Mouse (Mus musculus) heart, embryonic 13.5 days (tissue): ENCODE data around the gene Chpt1. TPM values are rescaled to one million over a fixed set of nuclear protein-coding genes. Genes with fewer than 3 reads are reported as not detected.
"Not testable (repeated sequence)": the region's sequence is repeated elsewhere in the genome, so short reads cannot be mapped to it uniquely, and the experiment has no call there.

ENCODE experiments used
- ATAC-seq: fragments of 200-750 bp; cut with Nextera tagmentation; 2 replicates; pipeline ENCODE4 v1.8.0; 2017; ENCODE audit warnings: moderate TSS enrichment; ENCODE audit not compliant: insufficient number of reproducible peaks, low FRiP score, low TSS enrichment; ENCODE audit errors: extremely low read depth
- H3K27ac ChIP-seq: fragments of 300-500 bp; sonication (generic); replicated peaks from 2 replicates; pipeline ENCODE4 v1.5.1; 2015; ENCODE audit warnings: moderate library complexity, mild to moderate bottlenecking, inconsistent platforms
- H3K27me3 ChIP-seq: fragments of 300-500 bp; sonication (generic); replicated peaks from 2 replicates; pipeline ENCODE4 v1.6.1; 2015; ENCODE audit warnings: mild to moderate bottlenecking, inconsistent platforms
- H3K36me3 ChIP-seq: fragments of 300-500 bp; sonication (generic); 2 replicates; pipeline ENCODE4 v1.6.1; 2015; ENCODE audit warnings: mild to moderate bottlenecking, inconsistent platforms
- H3K4me1 ChIP-seq: fragments of 300-500 bp; sonication (generic); 2 replicates; pipeline ENCODE4 v1.6.1; 2015; ENCODE audit warnings: inconsistent platforms
- H3K4me2 ChIP-seq: fragments of 300-500 bp; sonication (generic); 2 replicates; pipeline ENCODE4 v1.6.1; 2015; ENCODE audit warnings: inconsistent platforms, mild to moderate bottlenecking, moderate library complexity
- H3K4me3 ChIP-seq: fragments of 300-500 bp; sonication (generic); 2 replicates; pipeline ENCODE4 v1.5.1; 2015; ENCODE audit warnings: moderate library complexity, mild to moderate bottlenecking, inconsistent platforms
- H3K9ac ChIP-seq: fragments of 300-500 bp; sonication (generic); 2 replicates; pipeline ENCODE4 v1.6.1; 2015; ENCODE audit warnings: inconsistent platforms, mild to moderate bottlenecking, moderate library complexity
- H3K9me3 ChIP-seq: fragments of 300-500 bp; sonication (generic); 2 replicates; pipeline ENCODE4 v1.6.1; 2016; ENCODE audit warnings: inconsistent platforms
- WGBS: fragments of 180-500 bp; shearing (Covaris S2); methylation state at CpG from one replicate; pipeline ENCODE4 v1.1.7; 2015; ENCODE audit warnings: mixed read lengths; 5-methylcytosine and 5-hydroxymethylcytosine counted together
- polyA plus RNA-seq: library from polyadenylated mRNA; unstranded; fragments of >200 nt; fragmentation: Nextera tagmentation; extraction: Ambion mirVana; gene quantifications from 2 replicates; pipeline ENCODE4 v1.2.1, GENCODE M21; 2015

Gene Chpt1
- polyA plus RNA-seq: 14.2 and 22.7 TPM in 2 replicates

DNA sequence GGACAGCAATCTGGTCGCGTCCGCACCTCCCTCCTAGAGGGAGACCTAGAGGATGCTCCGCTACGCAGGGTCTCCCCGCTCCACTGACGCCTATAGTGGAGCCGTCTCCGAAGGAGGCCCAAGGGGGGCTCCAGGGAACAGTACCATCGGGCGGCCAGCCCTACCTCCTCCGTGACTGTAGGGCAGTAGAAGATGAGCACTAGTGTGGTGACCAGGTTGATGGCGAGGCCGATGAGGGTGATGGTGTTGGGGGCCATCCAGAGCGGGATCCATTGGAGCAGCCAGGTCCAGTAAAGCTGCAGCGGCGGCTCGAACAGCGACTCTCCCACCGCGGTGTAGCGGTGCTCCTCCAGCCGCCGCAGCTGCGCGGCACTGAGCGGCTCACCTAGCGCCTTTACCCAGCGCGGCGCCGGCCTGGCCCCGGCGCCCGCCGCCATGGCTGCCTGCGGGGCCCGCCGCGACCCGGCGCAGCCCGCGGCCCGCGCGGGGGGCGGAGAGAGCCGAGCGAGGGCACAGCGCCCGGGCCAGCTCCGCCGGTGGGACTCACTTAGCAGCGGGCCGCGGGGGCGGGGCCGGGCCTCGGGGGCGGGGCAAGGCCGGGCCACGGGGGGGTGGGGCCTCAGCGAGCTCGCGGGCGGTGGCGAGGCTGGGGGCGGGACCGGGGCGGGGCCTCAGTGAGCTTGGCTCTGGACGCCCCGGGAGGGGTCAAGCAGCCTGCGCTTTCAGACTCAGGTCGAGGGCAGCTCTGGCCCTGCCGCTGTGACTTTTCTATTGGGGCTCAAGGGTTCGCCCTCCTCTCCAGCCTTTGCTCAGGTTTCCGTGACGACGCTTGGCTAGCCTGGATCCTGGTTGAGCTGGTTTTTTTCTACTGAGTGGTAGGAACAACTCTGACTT, at the start of gene Chpt1:
Gene Chpt1 (minus strand): TSS at position 653 of the 894 bp plus-strand sequence.
- H3K9me3 ChIP-seq: no peaks in the 10 kb centered on the region
- peak; percentile 97 for ATAC-seq
- no peaks in the 10 kb centered on the region for H3K27me3 ChIP-seq
- H3K36me3 ChIP-seq: no peaks in the 10 kb centered on the region
- WGBS: under 1% methylated on average over 59 of the region's 80 CpGs
- H3K4me1 ChIP-seq: peaks cover 35% of the 10 kb centered on the region
- H3K4me3 ChIP-seq: peak within 1 kb of the TSS; percentile 85
- peak within 1 kb of the TSS; percentile 93 for H3K9ac ChIP-seq
- peak within 1 kb of the TSS; percentile 91 for H3K4me2 ChIP-seq
- peak within 1 kb of the TSS; percentile 76 for H3K27ac ChIP-seq

- H3K4me1 ChIP-seq: no peaks in the 10 kb centered on the region
- H3K4me2 ChIP-seq: no peak overlapping the region
- no peak overlapping the region for H3K27ac ChIP-seq
- 86% methylated on average over 2 of the region's 2 CpGs for WGBS
- no peaks in the 10 kb centered on the region for H3K27me3 ChIP-seq
- no peak overlapping the region for H3K9ac ChIP-seq
- no peak for ATAC-seq
- H3K9me3 ChIP-seq: no peaks in the 10 kb centered on the region; the same call in 1 of the 2 replicates
- H3K4me3 ChIP-seq: no peak overlapping the region
- no peaks in the 10 kb centered on the region for H3K36me3 ChIP-seq
Observed at GRCm38 (mm10) chr10:88552738-88553137, 48.9 kb upstream of the Chpt1 start.

- no peaks in the 10 kb centered on the region for H3K4me1 ChIP-seq
- no peak overlapping the region for H3K4me2 ChIP-seq
- H3K36me3 ChIP-seq: no peaks in the 10 kb centered on the region
- H3K4me3 ChIP-seq: no peak overlapping the region
- no peak overlapping the region for H3K9ac ChIP-seq
- no peak overlapping the region for H3K27ac ChIP-seq
- no peak for ATAC-seq
- no peaks in the 10 kb centered on the region; the same call in 1 of the 2 replicates for H3K9me3 ChIP-seq
- 76% methylated on average over 3 of the region's 3 CpGs for WGBS
- no peaks in the 10 kb centered on the region for H3K27me3 ChIP-seq
Observed at GRCm38 (mm10) chr10:88550225-88550624, 46.4 kb upstream of the Chpt1 start.

DNA sequence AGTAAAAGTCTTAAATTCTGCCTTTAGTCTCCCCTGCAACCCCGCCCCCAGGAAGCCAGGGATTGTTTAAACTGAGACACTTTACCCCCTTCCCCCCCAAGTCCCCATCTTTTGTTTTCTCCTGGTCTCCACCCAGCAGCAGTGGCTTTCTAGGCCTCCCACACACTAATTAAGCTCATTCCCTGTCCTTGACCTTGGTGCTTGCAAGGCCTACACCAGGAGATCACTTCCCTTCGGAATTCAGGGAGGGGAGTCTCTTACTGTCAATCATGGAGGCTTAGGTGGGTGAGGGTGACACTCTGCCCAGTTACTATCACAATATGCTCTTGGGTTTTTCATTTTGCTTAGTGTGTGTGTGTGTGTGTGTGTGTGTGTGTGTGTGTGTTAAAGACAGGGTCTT, 43.8 kb upstream of the Chpt1 start:
- H3K27me3 ChIP-seq: no peaks in the 10 kb centered on the region
- whole genome bisulfite sequencing: 58% methylated on average over 2 of the region's 2 CpGs
- peaks cover 9% of the 10 kb centered on the region for H3K9me3 ChIP-seq
- no peak overlapping the region for H3K4me2 ChIP-seq
- no peaks in the 10 kb centered on the region for H3K4me1 ChIP-seq
- H3K36me3 ChIP-seq: no peaks in the 10 kb centered on the region
- ATAC-seq: no peak
- no peak overlapping the region for H3K9ac ChIP-seq
- H3K4me3 ChIP-seq: no peak overlapping the region
- no peak overlapping the region for H3K27ac ChIP-seq

DNA sequence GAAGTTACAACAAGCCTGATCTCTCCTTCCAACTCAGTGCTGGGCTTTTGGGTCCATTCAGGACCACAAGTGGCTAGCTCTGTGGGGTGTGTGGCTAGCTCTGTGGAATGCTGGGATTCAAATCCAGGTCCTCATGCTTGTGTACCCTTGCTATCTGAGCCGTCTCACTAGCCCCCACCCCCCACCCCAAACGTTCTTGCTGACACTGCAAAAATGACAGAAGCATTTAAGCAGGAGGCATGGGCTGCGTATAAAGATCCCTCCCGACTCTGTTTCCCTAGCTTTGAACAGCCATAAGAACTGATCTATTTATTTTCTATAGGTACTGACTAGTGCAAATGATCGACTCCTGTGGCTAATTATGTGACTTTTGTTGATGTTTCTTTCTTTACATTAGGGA, 26.8 kb upstream of the Chpt1 start:
- Histone ChIP-seq H3K27ac (no peak overlapping the region), H3K4me3 (no peak overlapping the region), H3K4me2 (no peak overlapping the region), H3K36me3 (no peaks in the 10 kb centered on the region), H3K27me3 (no peaks in the 10 kb centered on the region), H3K9me3 (no peaks in the 10 kb centered on the region), H3K9ac (no peak overlapping the region), H3K4me1 (no peaks in the 10 kb centered on the region)
- no peak for ATAC-seq
- 62% methylated on average over 5 of the region's 5 CpGs for WGBS

DNA sequence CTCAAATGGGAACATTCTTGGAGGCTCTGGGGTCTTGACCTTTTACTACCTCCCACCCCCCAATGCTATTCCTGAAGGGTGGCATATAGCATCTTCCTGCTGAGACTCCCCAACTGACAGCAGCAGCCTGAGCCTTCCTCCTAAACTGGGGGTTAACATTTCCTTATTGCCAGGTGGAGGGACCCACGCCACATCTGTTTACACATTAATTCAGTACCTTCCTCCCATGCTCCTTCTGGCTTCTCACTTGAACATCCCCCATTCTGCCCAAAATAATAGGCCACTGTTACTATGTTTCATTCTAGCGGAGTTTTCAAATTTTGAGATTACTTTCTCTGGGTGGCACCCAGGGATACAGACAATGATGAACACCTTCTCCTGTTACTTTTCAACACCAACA, 20.1 kb upstream of the Chpt1 start:
- 86% methylated on average over 2 of the region's 2 CpGs for WGBS
- no peaks in the 10 kb centered on the region for H3K9me3 ChIP-seq
- H3K9ac ChIP-seq: no peak overlapping the region
- H3K4me2 ChIP-seq: no peak overlapping the region
- H3K36me3 ChIP-seq: no peaks in the 10 kb centered on the region
- ATAC-seq: no peak
- no peak overlapping the region for H3K4me3 ChIP-seq
- H3K4me1 ChIP-seq: no peaks in the 10 kb centered on the region
- no peaks in the 10 kb centered on the region for H3K27me3 ChIP-seq
- H3K27ac ChIP-seq: no peak overlapping the region

DNA sequence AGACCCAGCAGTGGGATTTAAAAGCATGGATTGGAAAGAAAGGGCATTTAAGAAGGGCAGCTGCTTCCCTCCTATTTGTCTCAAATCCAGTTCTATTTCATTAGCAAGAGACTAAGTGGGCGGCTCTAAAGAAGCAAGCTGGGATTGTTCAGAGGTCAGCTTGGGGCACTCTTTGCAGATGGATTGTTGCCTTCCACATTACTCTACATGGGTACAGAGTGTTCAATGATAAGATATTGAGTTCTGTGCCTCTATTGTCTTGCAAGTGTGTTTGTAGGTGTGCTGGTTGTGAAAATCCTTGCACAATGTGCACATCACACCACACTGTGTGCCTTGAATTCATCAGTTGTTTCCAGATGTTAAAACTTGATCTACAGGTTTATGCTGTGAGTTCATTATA, 19.3 kb upstream of the Chpt1 start:
- no peak for ATAC-seq
- no peak overlapping the region for H3K4me3 ChIP-seq
- H3K9ac ChIP-seq: no peak overlapping the region
- H3K9me3 ChIP-seq: no peaks in the 10 kb centered on the region
- no peaks in the 10 kb centered on the region for H3K4me1 ChIP-seq
- no peaks in the 10 kb centered on the region for H3K27me3 ChIP-seq
- no peak overlapping the region for H3K27ac ChIP-seq
- 67% methylated on average over 1 of the region's 1 CpGs for WGBS
- no peaks in the 10 kb centered on the region for H3K36me3 ChIP-seq
- H3K4me2 ChIP-seq: no peak overlapping the region

- no peak overlapping the region for H3K9ac ChIP-seq
- H3K4me3 ChIP-seq: no peak overlapping the region
- H3K9me3 ChIP-seq: no peaks in the 10 kb centered on the region
- H3K27me3 ChIP-seq: no peaks in the 10 kb centered on the region
- no peak overlapping the region for H3K27ac ChIP-seq
- 68% methylated on average over 8 of the region's 8 CpGs for WGBS
- no peaks in the 10 kb centered on the region for H3K36me3 ChIP-seq
- H3K4me2 ChIP-seq: no peak overlapping the region
- ATAC-seq: no peak
- no peaks in the 10 kb centered on the region for H3K4me1 ChIP-seq
Observed at GRCm38 (mm10) chr10:88522795-88523194, 18.9 kb upstream of the Chpt1 start.

DNA sequence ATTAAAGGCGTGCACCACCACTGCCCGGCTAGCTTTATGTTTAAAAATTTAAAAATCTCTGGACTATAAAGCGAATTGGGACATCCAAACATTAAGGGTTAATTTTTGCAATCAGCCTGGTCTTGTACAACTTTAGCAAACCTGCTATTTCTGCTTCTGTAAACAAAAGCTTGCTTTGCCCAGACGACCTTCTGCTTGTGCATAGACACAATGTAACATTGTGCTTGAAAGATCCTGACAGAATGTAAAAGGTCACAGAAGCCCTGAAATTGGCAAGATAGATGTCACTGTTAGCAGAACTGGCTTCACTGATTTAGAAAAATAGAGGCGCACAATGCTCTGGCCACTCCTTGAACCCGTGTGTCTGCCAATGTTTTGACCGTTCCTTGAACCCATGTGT, 11.2 kb upstream of the Chpt1 start:
- not testable (repeated sequence) for H3K27me3 ChIP-seq, H3K4me3 ChIP-seq, ATAC-seq, H3K9me3 ChIP-seq, H3K4me2 ChIP-seq, H3K36me3 ChIP-seq, H3K27ac ChIP-seq, H3K9ac ChIP-seq
- 86% methylated on average over 7 of the region's 7 CpGs for WGBS
- peaks cover 19% of the 10 kb centered on the region for H3K4me1 ChIP-seq

GRCm38 (mm10) chr10:88514495-88514894, 10.6 kb upstream of the Chpt1 start:
- Histone ChIP-seq H3K9ac (no peak overlapping the region), H3K4me3 (no peak overlapping the region), H3K9me3 (no peaks in the 10 kb centered on the region), H3K27ac (no peak overlapping the region), H3K27me3 (no peaks in the 10 kb centered on the region), H3K36me3 (no peaks in the 10 kb centered on the region), H3K4me1 (peaks cover 22% of the 10 kb centered on the region), H3K4me2 (no peak overlapping the region)
- WGBS: 63% methylated on average over 2 of the region's 2 CpGs
- no peak for ATAC-seq

DNA sequence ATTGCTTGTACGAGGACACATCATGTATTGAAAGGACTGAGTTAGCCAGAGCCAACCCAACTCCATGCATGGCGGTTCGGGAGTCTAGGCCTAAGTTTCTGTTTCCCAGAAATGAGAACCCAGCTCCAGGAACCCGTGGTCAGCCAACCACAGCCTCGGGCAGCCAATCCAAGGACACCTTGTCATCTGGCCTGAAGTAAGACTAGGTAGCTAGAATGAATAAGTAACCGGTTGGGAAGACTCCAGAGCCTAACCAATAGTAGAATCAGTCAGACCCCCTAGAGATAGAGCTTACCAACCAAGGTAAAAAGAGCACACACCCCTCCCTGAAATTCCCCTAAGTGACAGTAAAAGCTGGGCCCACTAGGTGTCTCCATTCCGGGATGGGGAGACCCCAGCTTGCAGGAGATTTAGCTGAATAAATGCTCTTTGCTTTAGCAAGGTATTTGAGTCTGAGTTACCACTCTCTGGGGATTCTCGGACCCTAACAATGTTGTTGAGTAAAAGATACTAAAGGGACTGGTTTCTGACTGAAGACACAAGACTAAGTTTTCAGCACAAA, 9.8 kb upstream of the Chpt1 start:
- Histone ChIP-seq H3K9ac (no peak overlapping the region), H3K27me3 (no peaks in the 10 kb centered on the region), H3K27ac (no peak overlapping the region), H3K9me3 (no peaks in the 10 kb centered on the region), H3K36me3 (no peaks in the 10 kb centered on the region), H3K4me1 (peaks cover 22% of the 10 kb centered on the region), H3K4me2 (no peak overlapping the region), H3K4me3 (no peak overlapping the region)
- 65% methylated on average over 8 of the region's 8 CpGs for WGBS
- ATAC-seq: no peak

GRCm38 (mm10) chr10:88511355-88511754, 7.5 kb upstream of the Chpt1 start:
- Histone ChIP-seq H3K4me1 (peaks cover 22% of the 10 kb centered on the region), H3K27me3 (no peaks in the 10 kb centered on the region), H3K9me3 (no peaks in the 10 kb centered on the region), H3K27ac (peak overlapping the region; percentile 74), H3K36me3 (no peaks in the 10 kb centered on the region), H3K4me3 (no peak overlapping the region), H3K4me2 (peak overlapping the region; percentile 46; the same call in 1 of the 2 replicates), H3K9ac (no peak overlapping the region)
- no peak for ATAC-seq
- 84% methylated on average over 9 of the region's 9 CpGs for WGBS
